Mouse (Mus musculus) lung, adult 2 months (tissue): ENCODE measurements around the gene Lcat.

Experiments
- CTCF ChIP-seq: fragments of 200-500 bp; IDR thresholded peaks from 2 replicates; pipeline ENCODE4 v1.5.1; 2011; ENCODE audit warnings: mild to moderate bottlenecking, low read length, control low read depth; ENCODE audit not compliant: insufficient read depth
- POLR2A ChIP-seq: fragments of 200-500 bp; IDR thresholded peaks from 2 replicates; pipeline ENCODE4 v1.6.1; 2011; ENCODE audit warnings: low read depth, mild to moderate bottlenecking, control low read depth, low read length, borderline replicate concordance; ENCODE audit errors: extremely low read depth

DNA sequence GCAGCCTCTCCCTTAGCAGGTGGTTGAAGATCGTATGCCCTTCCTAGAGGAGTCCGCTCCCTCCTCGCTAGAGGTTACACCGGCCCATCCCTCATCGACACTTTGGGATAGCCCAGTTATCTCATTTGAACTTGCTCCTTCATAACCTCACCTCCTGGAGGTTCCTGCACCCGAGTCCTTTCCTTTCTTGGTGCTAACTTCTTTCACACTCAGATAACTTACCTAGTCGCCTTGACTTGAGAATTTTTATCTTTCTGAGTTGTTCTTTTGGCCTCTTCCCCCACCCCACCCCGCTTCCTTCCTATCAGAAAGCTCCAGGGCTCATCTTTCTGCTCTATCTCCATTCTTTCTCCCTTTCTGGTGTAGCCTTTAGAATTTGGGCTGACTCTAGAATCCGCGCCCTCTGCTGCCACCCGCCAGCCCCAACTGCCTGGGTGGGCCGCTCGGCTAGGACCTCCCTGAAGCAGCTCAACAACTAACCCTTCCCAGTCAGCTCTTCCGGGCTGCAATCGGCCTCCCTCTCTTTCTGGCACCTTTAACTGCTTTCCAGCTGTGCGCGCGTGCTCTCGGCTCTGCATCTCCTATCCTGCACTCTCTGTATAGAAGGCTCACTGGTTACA, 23.6 kb upstream of the Lcat start:
- TF ChIP-seq POLR2A: no peak
- TF ChIP-seq CTCF: no peak
